Mouse (Mus musculus): ENCODE data around the gene Utrn.

The Utrn gene

DNA sequence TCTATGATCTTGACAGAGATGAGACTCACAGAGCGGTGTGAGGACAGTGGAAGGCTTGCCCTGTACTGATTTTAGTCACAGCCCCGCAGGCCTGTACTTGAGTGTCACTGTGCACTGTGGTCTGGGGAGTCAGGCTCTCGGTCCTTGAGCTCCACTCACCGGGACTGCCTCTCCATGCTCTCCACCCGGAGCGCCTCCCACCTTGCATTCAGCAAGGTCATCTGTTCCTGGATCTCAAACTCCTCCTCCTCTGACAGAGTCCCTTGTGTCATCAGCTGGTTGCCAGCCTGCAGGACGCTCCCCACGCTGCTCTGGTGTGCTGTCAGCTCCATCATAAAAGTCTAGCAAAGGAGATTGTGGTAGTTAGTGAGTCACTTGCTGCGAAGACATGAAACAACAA, 131.2 kb downstream of the Utrn start:
- in situ Hi-C loops (cut with MboI; ENCODE audit: low sequenced_read_pairs), result no loop called here

DNA sequence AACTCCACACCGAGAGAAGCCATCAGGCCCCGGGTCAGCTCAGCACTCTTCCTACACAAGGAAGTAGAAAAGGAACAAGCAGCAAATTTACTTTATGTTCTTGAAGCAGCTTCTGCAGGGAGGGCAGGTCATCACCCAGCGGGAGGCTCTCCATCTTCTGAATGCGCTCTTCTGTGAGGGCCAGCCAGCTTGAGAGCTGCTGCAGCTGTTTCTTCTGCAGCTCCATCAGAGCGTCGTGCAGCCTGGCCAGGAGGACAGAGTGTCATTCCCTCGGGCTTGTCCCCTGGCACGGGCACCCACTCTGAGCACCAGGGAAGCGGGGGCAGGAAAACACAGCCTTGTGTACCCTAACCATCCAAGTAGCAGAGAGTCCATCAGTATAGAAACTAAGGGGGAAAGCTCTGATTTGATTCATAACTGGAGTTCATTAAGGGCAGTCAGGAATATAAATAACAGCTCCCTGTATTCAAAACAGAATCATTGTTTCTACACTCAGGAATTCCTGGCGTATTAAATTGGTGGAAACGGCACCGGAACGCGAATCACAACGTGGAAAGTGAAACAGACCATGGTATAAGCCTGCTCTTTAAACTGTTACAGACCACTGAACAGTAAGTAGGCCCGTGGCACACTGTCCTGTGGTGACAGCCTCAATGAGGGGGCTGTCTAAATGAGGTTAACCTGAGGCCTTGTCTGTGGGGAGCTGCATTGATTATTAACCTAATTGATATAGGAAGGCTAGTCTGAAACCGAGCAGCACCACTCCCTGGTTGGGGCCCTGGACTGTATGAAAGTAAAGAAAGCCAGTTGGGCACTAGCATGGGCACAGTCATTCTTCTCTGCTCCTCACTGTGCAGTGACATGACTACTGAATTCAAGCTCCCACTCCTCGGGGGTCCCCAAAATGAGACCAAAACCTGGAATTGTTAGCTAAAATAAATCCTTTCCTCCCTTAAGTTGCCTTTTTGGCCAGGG, 132.0 kb downstream of the Utrn start:
- in situ Hi-C loops (cut with MboI; ENCODE audit: low sequenced_read_pairs), result no loop called here

DNA sequence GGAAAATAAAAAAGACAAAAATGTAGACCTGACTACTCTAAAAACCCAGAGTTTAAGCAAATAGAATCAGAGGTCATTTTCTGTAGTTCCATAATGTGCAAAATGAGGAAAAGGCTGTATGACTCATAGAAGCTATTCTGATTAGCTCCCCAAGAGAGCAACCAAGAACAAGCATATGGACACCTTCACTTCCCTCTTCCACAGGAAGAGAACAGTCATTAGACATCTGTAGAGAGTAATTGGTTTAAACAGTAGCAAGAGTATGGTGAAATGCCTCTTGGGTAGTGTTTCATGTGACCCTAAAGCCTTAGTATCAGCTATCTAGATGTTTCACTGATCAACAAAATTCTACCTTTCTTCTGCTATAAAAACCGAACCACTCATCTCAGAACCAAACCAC, 133.5 kb downstream of the Utrn start:
- in situ Hi-C loops (cut with MboI; ENCODE audit: low sequenced_read_pairs), result no loop called here

DNA sequence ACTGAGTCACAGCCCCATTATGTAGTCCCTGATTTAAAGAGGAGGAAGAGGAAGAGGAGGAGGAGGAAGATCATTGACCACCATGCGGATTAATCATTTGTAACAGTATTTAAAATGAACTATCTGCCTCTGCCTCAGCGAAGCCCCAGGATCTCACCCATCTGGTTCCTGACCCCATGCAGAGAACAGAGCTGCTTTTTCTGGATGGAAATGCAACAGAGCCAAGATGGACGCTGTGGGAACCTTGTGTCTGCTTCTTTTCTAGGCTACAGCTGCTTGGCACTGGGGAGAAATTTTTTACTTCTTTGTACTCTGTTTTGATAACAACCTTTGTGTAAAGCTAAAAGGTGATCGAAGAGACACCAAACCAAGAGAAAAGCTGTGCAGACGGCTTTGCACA, 137.7 kb downstream of the Utrn start:
- in situ Hi-C loops (cut with MboI; ENCODE audit: low sequenced_read_pairs), result no loop called here

DNA sequence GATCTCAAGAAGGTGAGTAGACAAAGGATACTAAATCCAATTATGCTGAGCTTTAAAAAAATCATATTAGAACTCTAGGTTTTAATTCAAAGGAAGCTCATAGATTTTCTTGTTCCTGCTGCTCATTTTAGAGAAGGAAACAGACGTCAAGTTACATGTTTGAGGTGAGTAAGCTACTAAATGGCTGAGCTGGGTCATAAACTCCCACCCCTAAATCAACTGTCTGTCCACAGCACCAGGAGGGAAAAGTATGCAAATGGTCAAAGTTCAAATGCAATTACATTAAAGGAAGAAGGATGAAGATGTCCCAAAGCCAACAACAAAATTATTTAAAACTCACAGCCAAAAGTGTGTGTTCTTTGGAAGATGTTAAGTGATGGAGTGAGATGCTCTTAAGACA, 139.5 kb downstream of the Utrn start:
- in situ Hi-C loops (cut with MboI; ENCODE audit: low sequenced_read_pairs), result no loop called here

DNA sequence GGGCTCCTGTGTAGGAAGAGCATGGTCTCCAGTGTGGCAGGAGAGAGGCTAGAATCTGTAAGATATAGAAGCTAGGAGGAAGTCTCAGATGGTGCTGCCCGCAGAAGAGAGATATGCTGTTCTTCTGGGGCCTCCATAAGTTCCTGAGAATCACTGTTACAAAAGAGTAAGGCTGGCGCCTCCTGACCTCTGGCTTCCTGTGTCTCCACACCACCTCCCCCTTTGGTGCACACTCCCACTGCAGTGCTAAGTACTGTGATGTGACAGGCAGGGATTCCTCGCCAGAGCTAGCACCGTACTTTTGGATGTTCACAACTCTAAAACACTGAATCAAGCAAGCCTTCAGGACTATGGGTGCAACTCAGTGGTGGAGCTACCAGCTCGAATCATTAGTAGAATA, 140.1 kb downstream of the Utrn start:
- in situ Hi-C loops (cut with MboI; ENCODE audit: low sequenced_read_pairs), result no loop called here

DNA sequence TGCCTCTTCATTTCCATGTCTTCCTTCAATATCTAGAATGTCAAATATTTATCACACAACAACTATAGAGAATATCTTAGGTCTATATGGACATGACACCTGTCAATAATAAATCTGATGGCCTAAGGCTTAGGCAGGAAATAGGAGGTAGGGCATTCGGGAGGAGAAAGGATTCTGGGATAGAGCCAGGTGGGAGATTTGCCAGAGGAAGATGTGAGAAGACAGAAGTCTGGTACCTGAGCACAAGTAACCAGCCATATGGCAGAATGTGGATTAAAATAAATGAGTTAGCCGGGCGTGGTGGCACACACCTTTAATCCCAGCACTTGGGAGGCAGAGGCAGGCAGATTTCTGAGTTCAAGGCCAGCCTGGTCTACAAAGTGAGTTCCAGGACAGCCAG, 141.3 kb downstream of the Utrn start:
- in situ Hi-C loops (cut with MboI; ENCODE audit: low sequenced_read_pairs), result no loop called here

DNA sequence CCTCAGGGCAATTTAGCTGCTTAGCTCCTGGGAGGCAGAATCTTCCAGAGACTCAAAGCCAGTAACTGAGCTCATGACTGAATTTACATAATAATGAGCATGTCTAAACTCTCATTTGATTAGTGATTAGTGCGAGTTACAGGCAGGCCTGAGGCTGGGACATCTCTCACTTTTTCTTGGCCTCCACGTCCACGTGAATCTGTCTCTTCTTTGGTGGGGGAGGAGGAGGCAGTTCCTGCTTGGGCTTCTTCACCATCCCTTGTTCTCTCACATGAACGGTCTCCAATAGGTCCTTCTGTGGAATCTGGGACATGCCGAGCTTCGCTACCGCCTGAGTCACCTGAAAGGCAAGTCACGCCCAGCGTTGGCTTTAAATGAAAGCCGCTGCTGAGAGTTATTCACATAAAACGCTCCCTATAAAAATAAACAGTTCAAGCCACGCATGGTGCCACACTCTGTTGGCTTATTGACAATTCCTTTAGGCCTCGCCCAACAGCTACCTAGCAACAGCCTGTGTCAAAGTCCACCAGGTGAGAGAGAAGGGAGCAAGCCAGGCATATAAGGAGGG, 143.0 kb downstream of the Utrn start:
- in situ Hi-C loops (cut with MboI; ENCODE audit: low sequenced_read_pairs), result no loop called here

DNA sequence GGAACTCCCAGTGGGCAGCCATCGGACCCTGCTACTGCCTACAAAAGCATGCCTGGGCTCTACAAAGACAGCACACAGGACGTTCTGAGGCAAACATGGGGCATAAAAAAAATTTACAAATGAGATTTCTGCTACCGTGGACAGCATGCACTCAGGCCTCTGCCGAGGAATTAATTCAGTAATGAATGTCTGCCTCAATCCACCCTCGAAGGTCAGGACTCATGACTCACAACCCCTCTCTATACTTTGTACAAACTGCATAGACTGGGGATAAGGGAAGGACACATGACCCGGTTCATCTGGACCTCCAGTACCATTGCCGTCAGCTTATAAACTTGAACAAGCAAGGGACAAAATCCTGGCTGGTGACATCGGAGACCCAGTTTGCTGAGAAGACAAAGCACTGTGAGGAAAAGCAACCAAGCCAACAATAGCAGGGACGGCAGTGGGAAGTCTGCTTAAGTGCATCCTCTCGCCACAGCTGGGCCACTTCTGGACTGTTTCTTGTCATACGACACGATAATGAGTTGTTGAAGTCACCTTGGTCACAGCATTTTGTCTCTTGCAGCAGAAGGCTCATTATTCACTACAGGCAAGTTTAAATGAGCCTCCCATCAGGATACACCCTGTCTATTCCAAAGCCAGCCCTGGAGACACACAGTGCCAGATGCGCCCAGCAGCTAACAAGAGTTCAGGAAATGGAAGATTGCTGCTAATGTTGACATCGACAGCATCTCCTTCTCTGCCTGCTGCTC, 144.7 kb downstream of the Utrn start:
- in situ Hi-C loops (cut with MboI; ENCODE audit: low sequenced_read_pairs), result no loop called here

DNA sequence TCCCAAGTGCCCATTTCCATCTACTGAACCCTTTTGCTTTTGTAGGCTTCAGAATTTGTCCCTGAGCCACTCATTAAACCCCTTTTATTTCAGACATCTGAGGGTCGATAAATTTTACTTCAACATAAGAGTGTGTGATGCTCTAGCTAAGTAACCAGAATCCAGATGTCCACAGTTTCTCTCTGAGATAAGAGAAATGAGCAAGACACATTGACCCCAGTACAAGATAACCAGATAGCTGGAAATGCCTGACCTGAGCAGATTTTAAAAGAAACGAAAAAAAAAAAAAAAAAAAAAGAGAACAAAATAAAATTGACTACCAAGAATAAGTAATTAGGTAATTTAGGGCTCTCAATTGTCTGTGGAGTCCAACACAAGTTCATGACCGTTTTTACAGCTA, 145.9 kb downstream of the Utrn start:
- in situ Hi-C loops (cut with MboI; ENCODE audit: low sequenced_read_pairs), result no loop called here

DNA sequence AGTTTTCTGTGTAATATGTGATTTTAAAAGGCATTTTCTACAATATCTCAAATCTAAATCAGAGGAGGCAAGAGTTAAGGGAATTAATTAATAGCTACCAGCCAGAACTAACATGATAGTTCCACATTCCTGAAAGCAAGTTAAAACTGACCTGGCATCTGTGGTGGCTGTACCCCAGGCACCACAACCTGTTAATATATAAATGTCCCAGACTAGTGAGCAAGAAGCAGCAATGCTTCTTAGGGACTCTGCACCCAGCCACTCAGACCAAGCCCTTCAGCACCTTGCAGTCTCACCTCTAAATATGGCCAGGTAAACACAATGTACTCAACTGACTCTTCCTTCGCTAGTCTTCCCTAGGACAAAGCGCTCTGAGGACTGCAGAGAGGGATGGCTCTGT, 147.1 kb downstream of the Utrn start:
- in situ Hi-C loops (cut with MboI; ENCODE audit: low sequenced_read_pairs), result no loop called here

DNA sequence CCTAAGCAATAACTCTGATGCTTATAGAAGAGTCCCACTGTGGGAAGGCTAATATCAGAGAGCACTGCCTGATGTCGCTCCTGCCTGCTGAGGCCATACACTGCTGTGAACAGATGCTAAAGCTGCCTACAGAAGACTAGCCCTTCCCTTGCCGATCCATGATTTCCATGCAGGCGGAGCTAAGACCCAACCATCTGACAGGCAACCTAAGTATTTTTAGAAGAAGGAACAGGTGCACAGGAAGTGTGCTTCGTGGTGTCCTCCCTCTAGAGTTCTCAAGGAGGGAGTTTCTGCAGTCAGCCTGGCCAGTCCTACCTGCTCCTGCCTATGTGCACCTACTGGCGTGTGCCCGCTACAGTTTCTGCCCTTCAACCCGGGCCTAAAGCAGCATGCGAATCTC, 150.8 kb downstream of the Utrn start:
- in situ Hi-C loops (cut with MboI; ENCODE audit: low sequenced_read_pairs), result no loop called here

DNA sequence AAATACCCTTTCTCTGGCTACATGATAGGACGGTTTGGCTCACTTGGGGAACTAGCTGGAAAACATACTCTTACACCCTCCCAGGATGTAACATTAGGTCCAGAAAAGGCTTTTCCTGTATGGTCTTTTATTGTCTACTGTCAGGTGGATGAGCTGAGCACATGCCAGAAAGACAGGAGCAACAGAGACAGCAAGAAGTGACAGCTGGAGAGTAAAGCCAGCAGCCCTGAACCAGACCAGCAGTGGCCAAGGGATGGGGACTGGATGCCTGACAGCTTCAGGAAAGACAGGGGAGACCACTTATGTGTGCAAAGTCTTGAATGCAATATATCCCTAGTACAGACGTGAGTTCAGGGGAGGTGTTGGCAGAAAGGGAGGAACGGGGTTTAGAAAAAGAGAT, 151.8 kb downstream of the Utrn start:
- in situ Hi-C loops (cut with MboI; ENCODE audit: low sequenced_read_pairs), result no loop called here

DNA sequence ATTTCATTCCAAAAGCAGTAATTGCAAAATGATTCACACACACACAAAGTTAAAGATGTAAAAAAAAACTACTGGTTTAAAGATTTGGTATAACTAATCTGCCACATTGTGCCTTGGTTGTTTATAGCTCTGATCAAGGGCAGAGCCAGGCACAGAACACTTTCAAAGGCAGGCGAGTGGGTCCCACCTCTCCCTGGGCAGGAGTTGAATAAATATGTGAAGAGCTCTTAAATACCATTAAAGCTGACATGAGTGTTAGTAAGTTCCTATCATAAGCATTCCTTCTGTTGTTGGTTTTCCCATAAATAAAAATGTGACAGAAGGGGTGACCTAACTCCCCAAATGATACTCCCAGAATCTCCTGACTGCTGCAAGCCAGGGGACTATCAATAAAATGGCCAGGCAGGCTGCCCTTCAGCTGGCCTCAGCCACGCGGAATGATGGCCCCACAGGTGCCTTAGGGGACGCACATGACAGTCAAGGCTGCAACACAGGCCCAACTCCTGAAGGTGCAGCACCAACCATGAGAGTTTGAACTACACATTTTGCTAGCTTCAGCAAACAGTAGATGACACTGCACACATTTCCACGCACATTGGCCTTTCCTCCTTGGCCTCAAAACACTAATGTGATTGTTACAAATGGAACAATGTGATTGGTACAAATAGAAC, 152.4 kb downstream of the Utrn start:
- in situ Hi-C loops (cut with MboI; ENCODE audit: low sequenced_read_pairs), result no loop called here

DNA sequence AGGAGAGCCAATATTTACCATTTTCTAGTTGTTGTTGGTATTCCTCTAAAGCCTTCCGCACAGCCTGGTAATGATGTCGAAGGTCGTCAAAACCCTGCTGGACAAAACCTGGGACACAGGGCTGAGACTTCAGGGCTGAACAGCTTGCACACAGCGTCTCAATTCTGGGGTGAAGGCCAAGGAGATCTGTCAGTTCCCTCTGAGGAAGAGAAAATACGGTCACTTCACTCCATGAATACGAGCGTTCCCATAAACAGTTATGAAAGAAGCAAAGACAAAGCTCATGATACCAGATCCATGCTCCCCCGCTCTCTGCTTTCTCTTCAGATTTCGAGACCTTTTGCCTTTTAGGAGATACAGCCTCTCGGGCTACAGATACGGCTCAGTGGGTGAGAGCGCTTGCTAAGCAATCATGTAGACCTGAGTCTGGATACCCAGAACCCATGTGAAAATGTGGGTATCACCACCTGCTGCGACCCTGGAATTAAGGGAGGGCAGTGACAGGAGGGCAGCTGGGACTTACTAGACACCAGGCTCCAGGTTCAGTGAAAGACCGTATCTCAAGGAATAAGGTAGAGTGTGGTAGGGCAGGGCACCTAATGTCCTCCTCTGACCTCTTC, 155.8 kb downstream of the Utrn start:
- in situ Hi-C loops (cut with MboI; ENCODE audit: low sequenced_read_pairs), result no loop called here

DNA sequence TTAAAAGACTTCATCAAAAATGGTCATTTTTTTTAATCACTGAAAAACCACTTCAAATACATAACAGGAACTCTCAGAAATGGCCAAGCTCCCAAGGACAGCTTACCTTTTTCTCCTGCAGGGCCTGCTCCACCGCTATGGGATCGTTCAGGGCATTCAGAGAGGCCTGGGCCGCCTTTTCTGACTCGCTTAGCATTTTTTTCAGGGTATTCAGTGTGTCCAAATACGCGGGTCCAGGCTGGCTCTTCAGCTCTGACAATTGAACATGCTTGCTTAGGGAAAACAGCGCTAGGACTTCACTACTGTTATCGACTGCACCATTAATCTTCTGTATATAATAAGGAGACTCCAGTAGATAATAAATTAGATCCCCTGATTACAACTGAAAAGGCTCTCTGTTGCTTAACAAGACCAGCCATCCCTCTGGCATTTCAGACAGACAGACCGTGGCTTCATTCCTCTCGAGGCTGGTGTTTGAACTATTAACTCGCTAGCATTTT, 157.8 kb downstream of the Utrn start:
- in situ Hi-C loops (cut with MboI; ENCODE audit: low sequenced_read_pairs), result no loop called here

DNA sequence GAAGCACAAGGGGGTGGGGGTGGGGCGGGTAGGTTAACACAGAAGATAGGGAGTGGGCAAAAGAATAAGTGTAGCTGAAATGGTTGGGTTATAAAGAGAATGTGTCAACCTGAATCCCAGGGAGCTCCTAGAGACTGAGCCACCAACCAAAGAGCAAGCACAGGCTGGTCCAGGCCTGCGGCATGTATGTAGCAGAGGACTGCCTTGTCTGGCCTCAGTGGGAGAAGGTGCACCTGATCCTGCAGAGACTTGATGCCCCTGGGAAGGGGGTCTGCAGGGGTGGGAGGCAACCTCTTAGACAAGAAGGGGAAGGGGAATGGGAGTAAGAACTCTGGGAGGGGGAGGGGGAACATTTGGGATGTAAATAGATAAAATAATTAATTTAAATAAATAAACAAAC, 162.6 kb downstream of the Utrn start:
- in situ Hi-C loops (cut with MboI; ENCODE audit: low sequenced_read_pairs), result no loop called here

DNA sequence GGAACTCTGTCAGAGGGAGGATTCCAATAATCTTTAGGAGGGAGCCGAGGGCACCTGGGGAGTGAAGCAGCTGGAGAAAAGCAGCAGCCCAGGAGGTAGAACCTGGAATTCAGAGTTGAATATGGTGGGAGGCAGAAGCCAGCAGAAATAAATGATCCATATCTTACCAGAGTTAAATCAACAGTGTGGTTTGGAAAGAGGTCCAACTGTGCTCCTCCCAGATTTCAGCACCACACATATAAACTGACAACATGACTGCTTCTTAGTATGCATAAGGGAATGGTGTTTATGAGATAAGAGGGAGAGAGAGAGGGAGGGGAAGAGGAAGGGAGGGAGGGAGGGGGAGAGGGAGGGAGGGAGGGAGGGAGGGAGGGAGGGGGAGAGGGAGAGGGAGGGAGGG, 163.2 kb downstream of the Utrn start:
- in situ Hi-C loops (cut with MboI; ENCODE audit: low sequenced_read_pairs), result no loop called here

DNA sequence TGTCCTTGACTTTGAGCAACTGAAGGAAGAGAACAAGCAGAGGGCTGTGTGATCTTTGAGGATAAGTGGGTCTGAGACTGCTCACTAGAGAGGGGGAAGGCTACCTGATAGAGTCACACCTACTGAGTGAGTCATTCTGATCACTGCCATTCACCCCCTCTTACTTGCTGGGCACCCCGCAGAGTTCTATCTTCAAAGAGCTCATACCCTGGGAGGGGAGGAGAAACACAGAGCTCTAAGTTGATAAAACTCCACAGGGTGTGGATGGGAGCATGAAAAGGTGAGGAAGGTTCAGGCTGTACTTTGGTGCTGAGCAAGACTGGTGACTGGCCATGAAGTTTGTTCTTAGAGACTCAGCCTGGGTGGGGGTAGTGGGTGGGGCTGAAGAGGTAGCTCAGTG, 164.9 kb downstream of the Utrn start:
- in situ Hi-C loops (cut with MboI; ENCODE audit: low sequenced_read_pairs), result no loop called here

DNA sequence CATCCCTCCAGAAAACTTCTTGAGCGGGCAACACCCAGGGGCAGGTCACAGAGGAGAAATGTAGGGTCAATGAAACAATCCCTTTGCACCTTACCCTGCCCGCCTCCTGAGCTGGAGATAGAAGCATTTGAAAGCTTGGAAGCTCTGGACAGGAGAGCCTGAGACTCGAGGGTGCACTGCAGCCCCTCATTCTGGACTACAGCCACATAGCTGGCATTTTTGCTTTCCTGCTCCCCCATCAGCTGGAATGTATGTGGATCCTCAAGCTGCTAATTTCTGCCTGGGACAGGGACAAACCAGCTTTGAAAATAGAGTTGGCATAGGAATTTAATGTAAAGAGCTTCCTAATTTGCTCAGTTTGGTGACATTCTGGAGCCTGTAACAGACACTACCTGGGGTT, 165.6 kb downstream of the Utrn start:
- in situ Hi-C loops (cut with MboI; ENCODE audit: low sequenced_read_pairs), result no loop called here

DNA sequence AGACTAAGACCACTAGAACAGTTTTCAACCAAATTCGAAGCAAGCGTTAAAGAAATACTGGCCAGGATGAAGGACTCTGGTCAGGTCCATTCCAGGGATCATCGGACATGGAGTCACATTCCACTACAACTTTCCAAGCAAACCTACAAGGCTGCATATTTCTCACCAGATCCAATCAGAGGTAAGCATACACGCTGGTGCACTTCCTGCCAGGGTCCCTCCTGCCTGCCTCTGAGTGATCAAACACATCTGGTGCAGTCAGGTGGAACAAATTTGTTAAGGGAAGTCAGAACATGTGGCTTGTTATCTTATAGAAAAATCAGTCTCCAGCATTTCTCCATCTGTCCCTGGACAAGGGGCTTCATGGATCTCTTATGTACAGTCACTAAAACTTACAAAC, 167.0 kb downstream of the Utrn start:
- in situ Hi-C loops (cut with MboI; ENCODE audit: low sequenced_read_pairs), result no loop called here
